Mouse (Mus musculus) bone marrow, adult 2 months (tissue): ENCODE measurements around the gene B3gntl1. TPM values are rescaled to one million over a fixed set of nuclear protein-coding genes. Genes with fewer than 3 reads are reported as not detected.

Source experiments
- H3K27ac ChIP-seq: fragments of 200-500 bp; 2 replicates; pipeline ENCODE4 v1.5.1; 2012; ENCODE audit warnings: low read depth, mild to moderate bottlenecking, control low read depth, inconsistent platforms, low read length; ENCODE audit not compliant: control insufficient read depth, poor library complexity, insufficient read depth
- H3K4me1 ChIP-seq: fragments of 200-500 bp; 2 replicates; pipeline ENCODE4 v1.6.1; 2011; ENCODE audit warnings: low read length; ENCODE audit not compliant: control insufficient read depth, insufficient read depth
- H3K4me3 ChIP-seq: fragments of 200-500 bp; replicated peaks from 2 replicates; pipeline ENCODE3; 2011; ENCODE audit warnings: mild to moderate bottlenecking, low read depth, low read length, control low read depth; ENCODE audit not compliant: control insufficient read depth
- CTCF ChIP-seq: fragments of 200-500 bp; IDR thresholded peaks from 2 replicates; pipeline ENCODE4 v1.5.1; 2011; ENCODE audit warnings: low read length, control low read depth; ENCODE audit not compliant: control insufficient read depth, insufficient read depth
- POLR2A ChIP-seq: fragments of 200-500 bp; IDR thresholded peaks from 2 replicates; pipeline ENCODE4 v1.6.1; 2011; ENCODE audit warnings: low read depth, mild to moderate bottlenecking, control low read depth, low read length, borderline replicate concordance; ENCODE audit not compliant: control insufficient read depth
- WGBS: fragments of 180-500 bp; shearing (Covaris S2); methylation state at CpG from one replicate; pipeline ENCODE4 v1.1.7; 2018; 5-methylcytosine and 5-hydroxymethylcytosine counted together
- polyA plus RNA-seq: library from polyadenylated mRNA; stranded (reverse); fragments of >200 nt; gene quantifications from 2 replicates; pipeline ENCODE4 v1.2.4, GENCODE M21; 2011; ENCODE audit warnings: low replicate concordance; ENCODE audit not compliant: missing spikeins, insufficient read depth, insufficient read length

The B3gntl1 gene
- polyA plus RNA-seq, 1 experiment = 6.1 TPM

- WGBS = 78% methylated on average over 5 of the region's 5 CpGs
Observed at GRCm38 (mm10) chr11:121695304-121696064, 22.5 kb upstream of the B3gntl1 start.

DNA sequence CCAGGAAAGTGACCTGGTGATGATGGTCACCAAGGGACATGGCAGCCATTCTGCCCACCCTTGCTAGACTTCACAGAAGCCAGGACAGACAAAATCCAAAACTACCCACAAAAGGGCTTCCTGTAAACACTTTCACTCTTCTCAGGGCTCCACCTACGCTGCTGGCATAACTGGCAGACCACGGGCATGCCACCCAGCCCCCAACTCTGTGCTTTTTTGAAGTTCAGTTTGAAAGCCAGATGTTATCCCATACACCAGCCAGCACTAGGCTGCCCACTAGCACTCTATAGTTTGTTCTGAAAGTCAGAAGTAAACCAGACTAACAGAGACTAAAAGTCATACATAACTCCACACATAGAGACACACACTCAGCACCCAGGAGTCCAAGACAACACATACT lies 15.1 kb upstream of the B3gntl1 start:
- Histone ChIP-seq H3K4me3 (no peak overlapping the region), H3K27ac (no peak overlapping the region), H3K4me1 (no peaks in the 10 kb centered on the region; the same call in 1 of the 2 replicates)
- TF ChIP-seq CTCF = no peak
- TF ChIP-seq POLR2A = no peak
- 13% methylated on average over 2 of the region's 2 CpGs for WGBS

More at GRCm38 (mm10) chr11:121695304-121696064, 22.5 kb upstream of the B3gntl1 start:
- Histone ChIP-seq H3K27ac (no peak overlapping the region), H3K4me1 (0 out of 2 replicates have a peak, but pooled peaks cover 1% of the 10 kb centered on the region), H3K4me3 (no peak overlapping the region)
- TF ChIP-seq CTCF = no peak
- no peak for TF ChIP-seq POLR2A

GRCm38 (mm10) chr11:121686674-121687073 lies 13.7 kb upstream of the B3gntl1 start:
- no peak overlapping the region for H3K27ac ChIP-seq
- TF ChIP-seq POLR2A (no peak), CTCF (no peak)
- H3K4me3 ChIP-seq = no peak overlapping the region
- WGBS = 41% methylated on average over 5 of the region's 5 CpGs
- H3K4me1 ChIP-seq = no peaks in the 10 kb centered on the region; the same call in 1 of the 2 replicates

DNA sequence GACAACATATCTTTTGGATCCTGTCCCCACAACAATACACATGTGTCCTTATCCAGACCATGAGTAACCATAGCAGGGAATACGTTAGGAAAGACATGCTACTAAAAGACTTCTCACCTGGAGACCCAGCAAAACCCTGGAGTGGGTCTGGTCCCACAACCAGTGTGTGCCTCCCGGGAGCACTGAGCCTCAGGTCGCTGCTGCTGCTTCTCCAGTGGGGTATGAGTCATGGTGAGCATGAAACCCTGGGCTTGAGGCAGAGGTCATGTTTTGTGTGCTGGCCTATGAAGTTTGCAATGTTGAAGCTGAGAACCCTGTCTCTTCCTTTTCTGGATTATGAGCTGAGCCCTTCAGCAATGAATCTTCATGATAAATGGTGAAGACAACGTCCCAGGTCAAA lies 13.1 kb upstream of the B3gntl1 start:
- 74% methylated on average over 4 of the region's 4 CpGs for WGBS
- no peak overlapping the region for H3K4me3 ChIP-seq
- H3K27ac ChIP-seq = no peak overlapping the region
- no peak for TF ChIP-seq CTCF
- no peaks in the 10 kb centered on the region; the same call in 1 of the 2 replicates for H3K4me1 ChIP-seq

GRCm38 (mm10) chr11:121685491-121686001 lies 12.6 kb upstream of the B3gntl1 start:
- TF ChIP-seq POLR2A = no peak
- TF ChIP-seq CTCF = no peak
- Histone ChIP-seq H3K4me1 (no peaks in the 10 kb centered on the region; the same call in 1 of the 2 replicates), H3K4me3 (no peak overlapping the region), H3K27ac (no peak overlapping the region)
- 74% methylated on average over 6 of the region's 6 CpGs for WGBS

DNA sequence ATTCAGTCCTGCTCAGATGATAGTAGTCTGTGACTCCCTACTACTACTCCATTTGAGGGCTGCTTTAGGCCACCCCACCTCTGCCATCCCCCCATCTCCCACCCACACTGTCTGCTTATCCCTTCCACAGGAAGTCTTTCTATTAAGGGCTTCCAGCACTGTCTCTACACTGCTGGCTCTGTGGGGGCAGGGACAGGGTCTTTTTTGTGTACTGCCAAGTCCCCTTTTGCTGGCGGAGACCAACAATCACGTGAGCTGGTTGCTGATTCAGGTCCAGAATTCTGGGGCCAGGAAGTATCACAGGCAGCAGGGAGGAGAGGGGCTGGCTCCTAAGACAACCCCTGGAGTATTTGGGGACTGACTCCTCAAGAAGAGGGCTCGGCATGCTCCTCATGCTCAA lies 10.3 kb upstream of the B3gntl1 start:
- no peak for TF ChIP-seq POLR2A
- Histone ChIP-seq H3K27ac (no peak overlapping the region), H3K4me1 (peaks cover 4% of the 10 kb centered on the region; the same call in 1 of the 2 replicates), H3K4me3 (no peak overlapping the region)
- WGBS = 63% methylated on average over 3 of the region's 3 CpGs

- Histone ChIP-seq H3K27ac (peak overlapping the region; percentile 63), H3K4me3 (no peak overlapping the region), H3K4me1 (peaks cover 4% of the 10 kb centered on the region; the same call in 1 of the 2 replicates)
- TF ChIP-seq CTCF (peak; percentile 40), POLR2A (no peak)
- WGBS = 22% methylated on average over 5 of the region's 5 CpGs
Observed at GRCm38 (mm10) chr11:121680750-121681149, 7.8 kb upstream of the B3gntl1 start.

GRCm38 (mm10) chr11:121679581-121679980 lies 6.6 kb upstream of the B3gntl1 start:
- no peak overlapping the region for H3K4me3 ChIP-seq
- no peak overlapping the region for H3K27ac ChIP-seq
- no peak for TF ChIP-seq CTCF
- TF ChIP-seq POLR2A = no peak
- WGBS = 62% methylated on average over 2 of the region's 2 CpGs
- peaks cover 4% of the 10 kb centered on the region; the same call in 1 of the 2 replicates for H3K4me1 ChIP-seq

DNA sequence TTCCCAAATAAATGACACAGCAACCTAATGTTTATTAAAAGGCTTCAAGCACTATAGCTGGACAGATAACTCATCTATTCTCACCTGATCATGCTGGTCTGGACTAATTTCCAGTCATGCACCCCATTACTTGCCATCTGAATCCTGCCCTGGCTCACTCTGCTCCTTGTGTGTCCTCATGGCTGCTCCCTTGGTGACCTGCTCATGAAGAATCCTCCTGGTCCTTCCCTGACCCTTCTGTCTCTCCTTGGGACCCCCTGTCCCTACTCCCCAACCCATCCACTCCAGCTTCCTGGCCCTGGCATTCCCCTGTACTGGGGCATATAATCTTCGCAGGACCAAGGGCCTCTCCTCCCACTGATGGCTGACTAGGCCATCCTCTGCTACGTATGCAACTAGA lies 3.9 kb upstream of the B3gntl1 start:
- Histone ChIP-seq H3K4me3 (no peak overlapping the region), H3K4me1 (peaks cover 6% of the 10 kb centered on the region; the same call in 1 of the 2 replicates), H3K27ac (no peak overlapping the region)
- 85% methylated on average over 2 of the region's 2 CpGs for WGBS
- TF ChIP-seq CTCF = no peak
- no peak for TF ChIP-seq POLR2A

GRCm38 (mm10) chr11:121673629-121674028 lies 676 bp upstream of the B3gntl1 start:
- TF ChIP-seq POLR2A (no peak), CTCF (no peak)
- Histone ChIP-seq H3K27ac (peak overlapping the region; percentile 88), H3K4me3 (peak overlapping the region; percentile 30), H3K4me1 (peaks cover 2% of the 10 kb centered on the region; the same call in 1 of the 2 replicates)
- WGBS = 32% methylated on average over 7 of the region's 7 CpGs
